Mouse (Mus musculus): Measurements from ENCODE around the gene Psat1. TPM values are rescaled to one million over a fixed set of nuclear protein-coding genes. Genes with fewer than 3 reads are reported as not detected.

Gene Psat1
- 112 and 115 TPM in 2 replicates for polyA plus RNA-seq (2014; fragmentation: Nextera tagmentation; extraction: Ambion mirVana)

DNA sequence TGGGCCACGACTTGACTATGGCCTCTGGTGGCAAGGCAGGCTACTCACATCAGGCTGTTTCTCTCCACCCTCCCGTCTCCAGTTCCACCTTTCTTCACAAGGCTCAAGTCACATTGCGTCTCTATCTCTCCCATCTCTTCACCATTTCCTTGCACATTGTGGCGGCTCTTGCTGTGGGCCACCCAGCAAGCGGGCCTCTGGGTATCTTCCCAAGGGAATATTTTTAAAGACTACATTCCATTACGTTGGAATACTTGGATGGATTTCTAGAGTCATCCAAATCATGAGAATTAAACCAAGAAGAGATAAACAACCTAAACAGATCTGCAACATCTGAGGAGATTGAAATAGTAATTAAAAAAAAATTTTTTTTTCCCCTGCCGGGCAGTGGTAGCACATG is at the start of gene Psat1:
TSS of gene Psat1 (minus strand) at position 101 of the 400 bp plus-strand sequence.
- H3K27ac ChIP-seq (ENCODE audit: low read depth, low read length), result no peak within 1 kb of the TSS
- H3K36me3 ChIP-seq (ENCODE audit: control insufficient read depth, insufficient read depth, low read length), result no peaks in the 10 kb centered on the region
- no peak within 1 kb of the TSS for H3K4me2 ChIP-seq (ENCODE audit: low read depth)
- ATAC-seq (ENCODE audit: insufficient read depth, low FRiP score, low TSS enrichment), result no peak
- no peak within 1 kb of the TSS for H3K9ac ChIP-seq (ENCODE audit: low read length)
- no peak within 1 kb of the TSS for H3K4me3 ChIP-seq (ENCODE audit: low read depth, low read length)
- H3K4me1 ChIP-seq (ENCODE audit: control insufficient read depth, insufficient read depth, low read length), result no peaks in the 10 kb centered on the region
- no peak for DNase-seq (ENCODE audit: low spot score)
- WGBS, result 88% methylated on average over 7 of the region's 7 CpGs
- H3K9me3 ChIP-seq (ENCODE audit: control insufficient read depth, low read length), result no peaks in the 10 kb centered on the region
- no peaks in the 10 kb centered on the region for H3K27me3 ChIP-seq (ENCODE audit: control insufficient read depth, insufficient read depth, low read length)

DNA sequence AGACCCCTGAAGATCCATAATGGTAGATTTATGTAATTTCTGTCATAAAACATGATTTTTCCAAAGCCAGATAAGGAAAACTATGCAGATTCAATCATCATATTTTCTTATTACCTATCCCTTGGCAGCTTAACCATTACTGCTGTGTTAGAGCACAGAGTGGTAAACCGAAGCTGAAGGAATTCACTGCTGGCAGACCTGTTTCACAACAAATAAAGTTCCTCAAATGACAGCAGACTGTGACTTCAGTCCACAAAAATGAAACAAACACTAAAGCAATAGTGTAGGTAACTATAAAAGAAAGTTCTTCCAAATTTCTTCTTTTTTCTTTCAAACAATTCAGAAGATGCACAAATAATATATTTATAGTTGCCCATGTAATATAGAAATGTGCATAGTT is 43.0 kb upstream of the Psat1 start:
- H3K27ac ChIP-seq (ENCODE audit: low read depth, low read length), result no peak overlapping the region
- WGBS, result 85% methylated on average over 1 of the region's 1 CpGs
- ATAC-seq (ENCODE audit: insufficient read depth, low FRiP score, low TSS enrichment) (no peak), DNase-seq (ENCODE audit: low spot score) (no peak)
- H3K9me3 ChIP-seq (ENCODE audit: control insufficient read depth, low read length), result no peaks in the 10 kb centered on the region
- no peaks in the 10 kb centered on the region for H3K27me3 ChIP-seq (ENCODE audit: control insufficient read depth, insufficient read depth, low read length)
- no peaks in the 10 kb centered on the region for H3K4me1 ChIP-seq (ENCODE audit: control insufficient read depth, insufficient read depth, low read length)
- no peak overlapping the region for H3K4me3 ChIP-seq (ENCODE audit: low read depth, low read length)
- H3K4me2 ChIP-seq (ENCODE audit: low read depth), result no peak overlapping the region
- H3K9ac ChIP-seq (ENCODE audit: low read length), result no peak overlapping the region
- no peaks in the 10 kb centered on the region for H3K36me3 ChIP-seq (ENCODE audit: control insufficient read depth, insufficient read depth, low read length)

- WGBS, result 30% methylated on average over 10 of the region's 10 CpGs
- Histone ChIP-seq H3K4me2 (ENCODE audit: low read depth) (peak overlapping the region; percentile 65), H3K4me1 (ENCODE audit: control insufficient read depth, insufficient read depth, low read length) (peaks cover 5% of the 10 kb centered on the region; the same call in 1 of the 2 replicates), H3K4me3 (ENCODE audit: low read depth, low read length) (peak overlapping the region; percentile 79), H3K9me3 (ENCODE audit: control insufficient read depth, low read length) (no peaks in the 10 kb centered on the region), H3K9ac (ENCODE audit: low read length) (peak overlapping the region; percentile 99; the same call in 1 of the 2 replicates), H3K27me3 (ENCODE audit: control insufficient read depth, insufficient read depth, low read length) (no peaks in the 10 kb centered on the region), H3K27ac (ENCODE audit: low read depth, low read length) (no peak overlapping the region), H3K36me3 (ENCODE audit: control insufficient read depth, insufficient read depth, low read length) (no peaks in the 10 kb centered on the region)
- no peak for DNase-seq (ENCODE audit: low spot score)
- no peak; the same call in 1 of the 2 replicates for ATAC-seq (ENCODE audit: insufficient read depth, low FRiP score, low TSS enrichment)
Observed at GRCm38 (mm10) chr19:15985172-15985713, 38.1 kb upstream of the Psat1 start.

GRCm38 (mm10) chr19:15984449-15985171 is 37.5 kb upstream of the Psat1 start, which contains the start of gene Cep78:
TSS of gene Cep78 (minus strand) at chr19:15984989.
- Histone ChIP-seq H3K9ac (ENCODE audit: low read length) (peak within 1 kb of the TSS; percentile 99), H3K9me3 (ENCODE audit: control insufficient read depth, low read length) (no peaks in the 10 kb centered on the region)

GRCm38 (mm10) chr19:15983739-15984344 is 36.7 kb upstream of the Psat1 start:
- no peaks in the 10 kb centered on the region for H3K27me3 ChIP-seq (ENCODE audit: control insufficient read depth, insufficient read depth, low read length)
- no peaks in the 10 kb centered on the region for H3K36me3 ChIP-seq (ENCODE audit: control insufficient read depth, insufficient read depth, low read length)
- ATAC-seq (ENCODE audit: insufficient read depth, low FRiP score, low TSS enrichment) (peak; percentile 39; the same call in 1 of the 2 replicates), DNase-seq (ENCODE audit: low spot score) (no peak)
- H3K4me1 ChIP-seq (ENCODE audit: control insufficient read depth, insufficient read depth, low read length), result peaks cover 5% of the 10 kb centered on the region; the same call in 1 of the 2 replicates
- H3K27ac ChIP-seq (ENCODE audit: low read depth, low read length), result no peak overlapping the region
- H3K9ac ChIP-seq (ENCODE audit: low read length), result peak overlapping the region; percentile 99
- H3K4me3 ChIP-seq (ENCODE audit: low read depth, low read length), result peak overlapping the region; percentile 79
- no peaks in the 10 kb centered on the region for H3K9me3 ChIP-seq (ENCODE audit: control insufficient read depth, low read length)
- WGBS, result 46% methylated on average over 15 of the region's 15 CpGs
- H3K4me2 ChIP-seq (ENCODE audit: low read depth), result peak overlapping the region; percentile 65

More at GRCm38 (mm10) chr19:15984449-15985171, 37.5 kb upstream of the Psat1 start, which contains the start of gene Cep78:
- H3K4me3 ChIP-seq (ENCODE audit: low read depth, low read length), result peak within 1 kb of the TSS; percentile 79
- under 1% methylated on average over 88 of the region's 88 CpGs for WGBS
- ATAC-seq (ENCODE audit: insufficient read depth, low FRiP score, low TSS enrichment) (peak; percentile 88), DNase-seq (ENCODE audit: low spot score) (peak; percentile 97)
- no peaks in the 10 kb centered on the region for H3K36me3 ChIP-seq (ENCODE audit: control insufficient read depth, insufficient read depth, low read length)
- H3K27me3 ChIP-seq (ENCODE audit: control insufficient read depth, insufficient read depth, low read length), result no peaks in the 10 kb centered on the region
- peak within 1 kb of the TSS; percentile 93 for H3K27ac ChIP-seq (ENCODE audit: low read depth, low read length)
- H3K4me2 ChIP-seq (ENCODE audit: low read depth), result peak within 1 kb of the TSS; percentile 65
- peaks cover 5% of the 10 kb centered on the region; the same call in 1 of the 2 replicates for H3K4me1 ChIP-seq (ENCODE audit: control insufficient read depth, insufficient read depth, low read length)

- Histone ChIP-seq H3K4me2 (ENCODE audit: low read depth) (no peak overlapping the region), H3K9ac (ENCODE audit: low read length) (no peak overlapping the region), H3K36me3 (ENCODE audit: control insufficient read depth, insufficient read depth, low read length) (no peaks in the 10 kb centered on the region), H3K27me3 (ENCODE audit: control insufficient read depth, insufficient read depth, low read length) (no peaks in the 10 kb centered on the region), H3K9me3 (ENCODE audit: control insufficient read depth, low read length) (no peaks in the 10 kb centered on the region), H3K4me3 (ENCODE audit: low read depth, low read length) (no peak overlapping the region), H3K27ac (ENCODE audit: low read depth, low read length) (no peak overlapping the region), H3K4me1 (ENCODE audit: control insufficient read depth, insufficient read depth, low read length) (peaks cover 5% of the 10 kb centered on the region; the same call in 1 of the 2 replicates)
- DNase-seq (ENCODE audit: low spot score), result peak; percentile 36
- 38% methylated on average over 10 of the region's 10 CpGs for WGBS
- no peak for ATAC-seq (ENCODE audit: insufficient read depth, low FRiP score, low TSS enrichment)
Observed at GRCm38 (mm10) chr19:15982926-15983738, 36.0 kb upstream of the Psat1 start.

- H3K27ac ChIP-seq (ENCODE audit: low read depth, low read length), result no peak overlapping the region
- 79% methylated on average over 4 of the region's 4 CpGs for WGBS
- no peak for ATAC-seq (ENCODE audit: insufficient read depth, low FRiP score, low TSS enrichment)
Observed at GRCm38 (mm10) chr19:15981861-15982260, 34.7 kb upstream of the Psat1 start.

GRCm38 (mm10) chr19:15973365-15973764 is 26.2 kb upstream of the Psat1 start:
- Histone ChIP-seq H3K4me2 (ENCODE audit: low read depth) (no peak overlapping the region), H3K4me1 (ENCODE audit: control insufficient read depth, insufficient read depth, low read length) (no peaks in the 10 kb centered on the region), H3K4me3 (ENCODE audit: low read depth, low read length) (no peak overlapping the region), H3K9me3 (ENCODE audit: control insufficient read depth, low read length) (no peaks in the 10 kb centered on the region), H3K9ac (ENCODE audit: low read length) (no peak overlapping the region), H3K27me3 (ENCODE audit: control insufficient read depth, insufficient read depth, low read length) (no peaks in the 10 kb centered on the region), H3K36me3 (ENCODE audit: control insufficient read depth, insufficient read depth, low read length) (peaks cover 14% of the 10 kb centered on the region), H3K27ac (ENCODE audit: low read depth, low read length) (no peak overlapping the region)
- DNase-seq (ENCODE audit: low spot score) (no peak), ATAC-seq (ENCODE audit: insufficient read depth, low FRiP score, low TSS enrichment) (no peak)
- 73% methylated on average over 4 of the region's 4 CpGs for WGBS

More at GRCm38 (mm10) chr19:15981861-15982260, 34.7 kb upstream of the Psat1 start:
- Histone ChIP-seq H3K4me2 (ENCODE audit: low read depth) (no peak overlapping the region), H3K4me1 (ENCODE audit: control insufficient read depth, insufficient read depth, low read length) (peaks cover 5% of the 10 kb centered on the region; the same call in 1 of the 2 replicates), H3K9ac (ENCODE audit: low read length) (no peak overlapping the region), H3K27me3 (ENCODE audit: control insufficient read depth, insufficient read depth, low read length) (no peaks in the 10 kb centered on the region), H3K9me3 (ENCODE audit: control insufficient read depth, low read length) (no peaks in the 10 kb centered on the region), H3K36me3 (ENCODE audit: control insufficient read depth, insufficient read depth, low read length) (peaks cover 2% of the 10 kb centered on the region), H3K4me3 (ENCODE audit: low read depth, low read length) (no peak overlapping the region)
- peak; percentile 67 for DNase-seq (ENCODE audit: low spot score)
